Mouse (Mus musculus) spleen, adult 2 months (tissue): ENCODE measurements around the gene Bag3. TPM values are rescaled to one million over a fixed set of nuclear protein-coding genes. Genes with fewer than 3 reads are reported as not detected.

Source experiments
- DNase-seq, 2 experiments: peaks; one replicate each; pipeline versions ENCODE4 v3.0.0 to v3.0.0-alpha.2; 2012 to 2021; ENCODE audit warnings: low spot score in 2 of 2, low read depth in 1 of 2
- H3K27ac ChIP-seq: fragments of 200-500 bp; 2 replicates; pipeline ENCODE4 v1.5.1; 2012; ENCODE audit warnings: low read length, inconsistent platforms; ENCODE audit not compliant: insufficient read depth
- H3K27me3 ChIP-seq: fragments of 200-500 bp; 2 replicates; pipeline ENCODE4 v1.6.1; 2012; ENCODE audit warnings: mild to moderate bottlenecking, moderate library complexity, low read length, inconsistent platforms; ENCODE audit not compliant: control insufficient read depth, insufficient read depth
- H3K36me3 ChIP-seq: fragments of 200-500 bp; 2 replicates; pipeline ENCODE4 v1.6.1; 2012; ENCODE audit warnings: mild to moderate bottlenecking, low read length, inconsistent platforms; ENCODE audit not compliant: control insufficient read depth, insufficient read depth
- H3K4me1 ChIP-seq: fragments of 200-500 bp; 2 replicates; pipeline ENCODE4 v1.6.1; 2011; ENCODE audit warnings: inconsistent platforms; ENCODE audit not compliant: control insufficient read depth, insufficient read depth, insufficient read length
- H3K4me3 ChIP-seq: fragments of 200-500 bp; 2 replicates; pipeline ENCODE4 v1.5.1; 2011; ENCODE audit warnings: mild to moderate bottlenecking, inconsistent platforms; ENCODE audit not compliant: insufficient read depth, insufficient read length; ENCODE audit errors: extremely low read depth
- CTCF ChIP-seq: fragments of 200-500 bp; IDR thresholded peaks from 2 replicates; pipeline ENCODE4 v1.5.1; 2011; ENCODE audit warnings: mild to moderate bottlenecking, inconsistent platforms; ENCODE audit not compliant: insufficient read depth, insufficient read length, insufficient replicate concordance; ENCODE audit errors: extremely low read depth
- POLR2A ChIP-seq: fragments of 200-500 bp; IDR thresholded peaks from 2 replicates; pipeline ENCODE4 v1.6.1; 2011; ENCODE audit warnings: low read depth, low read length, inconsistent platforms
- WGBS: fragments of 180-500 bp; shearing (Covaris S2); methylation state at CpG from one replicate; pipeline ENCODE4 v1.1.7; 2018; 5-methylcytosine and 5-hydroxymethylcytosine counted together
- polyA plus RNA-seq: library from polyadenylated mRNA; depleted of rRNA; stranded (reverse); fragments of >200 nt; gene quantifications from 2 replicates; pipeline ENCODE4 v1.2.3, GENCODE M21; 2012

Gene Bag3
- polyA plus RNA-seq, 1 experiment = 8.8 TPM

DNA sequence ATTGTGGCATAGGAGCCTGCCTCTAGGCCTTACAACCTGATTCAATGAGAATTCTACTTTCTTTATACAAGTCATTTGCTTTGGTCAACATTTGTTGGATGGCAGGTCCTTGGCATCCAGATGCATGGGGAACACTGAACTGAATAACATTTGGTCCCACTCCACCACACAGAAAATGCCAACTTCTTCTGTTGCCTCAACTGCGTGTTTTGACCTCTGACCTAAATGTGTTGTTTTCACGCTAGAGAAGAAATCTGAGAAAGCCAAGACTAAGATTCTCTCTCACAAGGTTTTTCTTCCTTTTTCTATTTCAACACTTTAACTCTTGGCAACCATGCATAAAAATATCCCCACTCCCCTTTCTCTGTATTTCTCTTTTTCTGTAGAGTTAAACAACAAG is 52.4 kb downstream of the Bag3 start:
- peaks cover 9% of the 10 kb centered on the region for H3K4me1 ChIP-seq
- TF ChIP-seq CTCF (no peak), POLR2A (no peak)
- 38% methylated on average over 2 of the region's 2 CpGs for WGBS

DNA sequence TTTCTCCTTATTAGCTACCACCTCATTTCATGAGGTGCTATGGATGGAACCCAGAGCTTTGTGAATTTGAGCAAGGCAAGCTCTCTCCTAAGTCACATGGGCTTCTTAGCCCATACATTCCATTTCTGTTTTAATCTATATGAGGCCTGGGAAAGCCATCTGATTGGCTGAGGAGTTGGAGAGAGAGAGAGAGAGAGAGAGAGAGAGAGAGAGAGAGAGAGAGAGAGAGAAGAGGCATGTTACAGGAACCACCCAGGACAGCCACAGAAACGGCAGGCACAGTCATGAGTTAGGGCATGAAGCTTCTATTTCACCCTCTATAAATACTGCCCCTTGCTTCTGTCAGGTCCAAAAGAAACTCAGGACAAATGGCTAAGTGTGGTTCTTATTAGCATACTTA is 54.2 kb downstream of the Bag3 start:
- TF ChIP-seq POLR2A (no peak), CTCF (no peak)
- H3K4me1 ChIP-seq = peaks cover 9% of the 10 kb centered on the region

More for the DNA sequence above, 52.4 kb downstream of the Bag3 start:
- no peak for DNase-seq
- Histone ChIP-seq H3K36me3 (no peaks in the 10 kb centered on the region), H3K4me3 (no peak overlapping the region), H3K27me3 (no peaks in the 10 kb centered on the region), H3K27ac (peak overlapping the region; percentile 17; the same call in 1 of the 2 replicates)

GRCm38 (mm10) chr7:128578199-128578945 is 55.0 kb downstream of the Bag3 start:
- Histone ChIP-seq H3K27ac (no peak overlapping the region), H3K4me1 (peaks cover 9% of the 10 kb centered on the region), H3K4me3 (no peak overlapping the region), H3K36me3 (no peaks in the 10 kb centered on the region), H3K27me3 (no peaks in the 10 kb centered on the region)
- DNase-seq = no peak
- WGBS = 75% methylated on average over 10 of the region's 10 CpGs
- no peak for TF ChIP-seq POLR2A
- TF ChIP-seq CTCF = no peak

More for the DNA sequence above, 54.2 kb downstream of the Bag3 start:
- Histone ChIP-seq H3K36me3 (no peaks in the 10 kb centered on the region), H3K27ac (no peak overlapping the region), H3K27me3 (no peaks in the 10 kb centered on the region), H3K4me3 (no peak overlapping the region)
- 43% methylated on average over 1 of the region's 1 CpGs for WGBS
- no peak for DNase-seq

- Histone ChIP-seq H3K36me3 (no peaks in the 10 kb centered on the region), H3K27ac (no peak overlapping the region), H3K27me3 (no peaks in the 10 kb centered on the region), H3K4me3 (no peak overlapping the region), H3K4me1 (peaks cover 9% of the 10 kb centered on the region)
- WGBS = 81% methylated on average over 2 of the region's 2 CpGs
- TF ChIP-seq CTCF (no peak), POLR2A (no peak)
- DNase-seq = no peak
Observed at GRCm38 (mm10) chr7:128579381-128579780, 56.0 kb downstream of the Bag3 start.

- TF ChIP-seq CTCF = no peak
- TF ChIP-seq POLR2A = no peak
- no peak for DNase-seq
- no peak overlapping the region for H3K27ac ChIP-seq
- no peak overlapping the region for H3K4me3 ChIP-seq
- no peaks in the 10 kb centered on the region for H3K36me3 ChIP-seq
- 86% methylated on average over 6 of the region's 6 CpGs for WGBS
- H3K4me1 ChIP-seq = peaks cover 5% of the 10 kb centered on the region
- no peaks in the 10 kb centered on the region for H3K27me3 ChIP-seq
Observed at GRCm38 (mm10) chr7:128580318-128580717, 56.9 kb downstream of the Bag3 start.

DNA sequence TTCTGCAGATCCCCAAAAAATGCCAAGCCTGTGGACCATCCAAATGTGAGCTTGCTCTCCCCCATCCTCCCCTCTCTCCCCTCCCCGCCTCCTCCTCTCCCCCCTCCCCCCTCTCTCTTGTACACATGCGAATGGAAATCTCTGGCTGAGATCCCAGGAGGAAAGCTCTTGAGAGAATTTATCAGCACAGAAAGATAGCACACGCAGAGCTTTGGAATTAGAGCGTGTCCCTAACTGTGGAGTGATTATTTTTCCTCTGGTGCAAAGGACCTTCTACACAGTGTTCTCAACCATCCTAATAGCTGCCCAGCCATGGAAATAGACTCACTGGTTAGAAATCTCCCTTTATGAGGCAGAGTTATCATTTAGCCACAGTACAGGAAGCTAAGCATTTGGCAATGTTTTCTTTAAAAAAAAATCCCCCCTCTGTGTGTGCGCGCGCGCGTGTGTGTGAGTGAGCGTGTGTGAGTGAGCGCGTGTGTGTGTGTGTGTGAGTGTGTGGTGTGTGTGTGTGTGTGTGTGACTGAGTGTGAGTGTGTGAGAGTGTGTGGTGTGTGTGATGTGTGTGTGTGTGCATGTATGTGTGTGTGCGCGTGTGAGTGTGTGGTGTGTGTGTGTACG is 58.6 kb downstream of the Bag3 start:
- H3K4me3 ChIP-seq = no peak overlapping the region
- H3K4me1 ChIP-seq = peaks cover 5% of the 10 kb centered on the region; the same call in 1 of the 2 replicates
- DNase-seq = no peak
- no peak for TF ChIP-seq POLR2A
- no peak for TF ChIP-seq CTCF
- no peak overlapping the region for H3K27ac ChIP-seq
- no peaks in the 10 kb centered on the region for H3K27me3 ChIP-seq
- no peaks in the 10 kb centered on the region for H3K36me3 ChIP-seq
- 73% methylated on average over 15 of the region's 15 CpGs for WGBS
